Mouse (Mus musculus): Measurements from ENCODE around the gene Znrd1as.

Znrd1as gene

DNA sequence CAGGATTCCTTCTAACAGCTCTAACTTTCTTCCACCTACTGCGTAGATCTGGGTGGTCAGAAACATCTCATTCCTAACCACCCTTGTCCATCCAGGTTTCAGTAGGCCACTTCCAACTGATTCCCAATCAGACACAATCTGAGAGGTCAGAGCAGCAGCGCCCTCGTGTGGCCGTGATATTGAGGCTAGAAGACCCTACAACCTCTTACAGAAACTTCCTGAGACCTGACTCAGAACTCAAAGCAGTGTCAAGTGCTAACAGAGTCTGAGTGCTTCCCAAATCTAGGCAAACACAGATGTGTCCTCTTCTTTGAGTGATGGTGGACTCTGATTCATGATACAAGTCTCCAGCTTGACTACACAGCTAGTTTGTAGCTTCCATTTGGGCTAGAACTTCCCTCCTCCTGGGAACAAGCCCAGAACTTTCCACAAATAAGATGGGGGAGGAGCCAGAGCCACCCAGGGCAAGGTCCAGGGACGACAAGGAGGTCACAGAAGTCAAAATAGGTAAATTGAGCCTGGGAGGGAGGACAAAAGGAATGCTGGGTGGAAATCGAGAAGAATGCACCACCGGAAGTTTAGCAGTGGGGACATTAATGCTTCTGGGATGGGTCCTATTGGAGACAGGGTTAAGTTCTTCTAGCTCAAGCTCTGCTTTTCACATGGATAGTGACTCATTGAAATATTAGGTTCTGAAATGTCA, 38.8 kb downstream of the Znrd1as start:
- DNase-seq, result peak; percentile 65 to 70

DNA sequence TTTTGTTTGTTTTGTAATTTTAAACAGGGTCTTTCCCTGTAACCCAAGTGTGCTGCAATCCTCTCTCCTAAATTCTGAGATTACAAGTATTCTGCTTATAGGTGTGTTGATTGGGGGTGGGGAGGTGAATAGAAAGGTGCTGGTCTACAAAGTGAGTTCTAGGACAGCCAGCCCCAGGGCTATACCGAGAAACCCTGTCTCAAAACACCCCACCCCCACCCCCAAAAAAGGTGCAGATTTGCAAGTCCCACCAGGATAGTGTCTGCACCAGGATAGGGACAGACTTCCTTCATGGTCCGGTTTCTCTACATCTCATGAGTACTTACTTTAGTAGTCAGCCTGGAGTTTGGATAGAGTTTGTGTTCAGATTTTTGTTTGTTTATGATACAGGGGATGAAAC, 40.1 kb downstream of the Znrd1as start:
- DNase-seq, result no peak

DNA sequence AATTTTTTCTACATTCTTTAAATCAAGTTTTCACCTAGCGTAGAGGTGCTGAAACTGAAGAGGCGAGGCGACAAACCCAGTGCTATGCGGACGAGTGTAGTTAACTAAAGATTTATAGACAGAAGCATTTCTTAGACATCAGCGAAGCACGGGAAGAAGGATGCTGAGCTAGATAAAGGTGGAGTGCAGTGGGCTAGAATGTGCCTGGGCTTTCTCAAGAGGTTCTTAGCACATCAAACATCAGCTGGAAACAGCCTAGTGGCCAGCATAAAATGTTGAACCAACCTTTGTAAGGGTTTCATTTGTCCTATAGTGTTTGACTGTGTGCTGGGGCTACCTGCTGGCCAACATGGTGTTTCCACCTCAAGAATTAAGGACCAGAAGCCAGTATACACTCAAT, 42.5 kb downstream of the Znrd1as start, which contains the start of gene Zfp57:
Gene Zfp57, plus strand, starts transcription at position 301 of the 400 bp plus-strand sequence.
- no peak for DNase-seq

DNA sequence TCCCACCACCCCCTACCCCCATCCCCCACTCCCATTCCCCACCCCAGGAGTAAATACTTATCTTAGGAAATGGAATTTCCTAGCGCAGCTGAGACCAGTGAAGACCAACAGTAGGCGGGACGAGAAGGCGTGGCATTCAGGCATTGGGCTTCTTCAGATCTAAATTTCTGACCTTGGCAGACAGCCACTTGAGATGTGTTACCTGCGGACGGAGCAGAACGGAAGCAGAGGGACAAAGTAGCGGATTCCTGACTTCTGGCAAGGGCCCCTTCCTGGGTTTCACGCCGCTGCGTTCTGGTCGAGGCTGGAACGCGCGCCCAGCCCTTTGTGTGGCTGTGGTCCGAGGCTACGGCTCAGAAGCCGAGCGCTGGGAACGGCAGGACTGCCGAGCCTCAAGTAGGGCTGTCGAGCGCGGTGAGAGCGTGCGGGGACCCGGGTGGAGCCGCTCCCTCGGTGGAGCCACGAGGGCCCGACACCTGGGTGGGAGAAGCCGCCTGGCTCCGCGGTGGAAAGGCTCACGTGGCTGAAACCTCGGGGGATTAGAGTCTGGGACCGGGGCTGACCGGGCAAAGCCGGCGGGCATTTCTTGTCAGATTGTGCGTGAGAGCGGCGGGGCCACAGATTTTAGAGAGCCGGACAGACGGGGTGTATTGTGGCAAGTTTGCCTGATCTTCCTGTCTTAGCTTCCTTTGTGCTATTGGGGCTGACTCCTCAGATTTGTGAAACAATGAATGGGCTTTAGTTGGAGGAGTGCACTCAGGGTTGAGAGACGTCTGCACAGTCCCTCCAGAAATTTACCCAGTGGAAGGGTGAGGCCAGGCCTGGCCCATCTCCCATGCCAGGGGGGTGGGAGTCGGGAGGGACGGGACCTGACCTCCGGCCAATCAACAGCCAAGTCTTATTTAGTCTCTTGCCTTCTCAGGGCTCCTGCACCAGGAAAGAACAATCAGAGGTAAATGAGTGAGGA, 44.3 kb downstream of the Znrd1as start:
- DNase-seq, result no peak

DNA sequence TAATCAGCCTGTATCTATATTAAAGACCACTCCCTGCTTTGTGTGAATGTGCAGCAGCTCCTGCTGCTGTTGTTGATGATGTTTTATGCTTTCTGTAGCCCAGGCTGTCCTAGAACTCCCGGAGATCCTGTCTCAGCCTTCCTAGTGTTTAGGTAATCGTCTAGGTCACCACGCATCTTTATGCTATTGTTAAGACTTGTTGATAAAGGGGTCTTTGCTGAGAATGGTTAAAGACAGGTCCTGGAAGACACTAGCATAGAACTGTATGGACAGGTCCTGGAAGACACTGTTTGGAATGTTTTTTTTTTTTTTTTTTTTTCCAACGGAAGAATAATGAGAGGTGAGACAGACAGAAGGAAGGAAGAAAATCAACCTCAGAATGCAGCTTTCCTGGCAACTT, 45.0 kb downstream of the Znrd1as start:
- no peak for DNase-seq

DNA sequence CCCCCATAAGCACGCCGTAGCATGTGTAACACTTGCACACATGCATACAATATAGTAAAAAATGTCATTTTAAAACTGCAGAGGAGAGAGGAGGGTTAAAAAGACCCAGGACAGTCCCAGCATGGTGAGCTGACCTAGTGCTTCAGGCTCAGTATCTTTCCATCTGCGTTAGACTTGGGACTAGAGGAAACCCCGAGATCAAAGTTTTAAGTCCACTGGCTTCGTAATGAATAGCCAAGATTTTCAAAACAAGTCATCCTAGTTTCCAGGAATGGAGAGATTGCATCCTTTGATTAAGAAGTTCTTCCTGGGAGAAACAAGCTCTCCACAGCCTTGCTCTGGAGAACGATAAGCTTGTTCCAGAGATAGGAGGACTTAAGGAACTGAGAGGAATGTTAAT, 49.8 kb downstream of the Znrd1as start:
- no peak for DNase-seq

DNA sequence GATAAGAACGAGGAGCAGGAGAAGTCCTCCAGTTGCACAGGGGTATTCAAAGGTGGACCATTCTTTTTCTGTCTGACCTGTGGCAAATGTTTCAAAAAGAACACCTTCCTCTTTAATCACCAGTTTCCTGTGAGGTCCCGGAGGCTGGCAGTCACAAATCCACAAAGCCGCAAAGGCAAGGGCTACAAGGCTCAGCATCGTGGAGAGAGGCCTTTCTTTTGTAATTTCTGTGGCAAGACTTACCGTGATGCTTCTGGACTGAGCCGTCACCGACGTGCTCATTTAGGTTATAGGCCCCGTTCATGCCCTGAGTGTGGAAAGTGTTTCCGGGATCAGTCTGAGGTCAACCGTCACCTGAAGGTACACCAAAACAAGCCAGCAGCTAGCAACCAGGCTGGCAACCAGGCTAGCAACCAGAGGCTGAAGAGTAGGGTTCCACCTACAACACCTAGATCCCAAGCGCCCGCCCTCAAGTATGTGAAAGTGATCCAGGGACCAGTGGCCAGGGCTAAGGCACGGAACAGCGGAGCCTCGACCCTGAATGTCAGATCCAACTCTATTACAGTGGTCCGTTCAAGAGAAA, 51.2 kb downstream of the Znrd1as start:
- DNase-seq, result no peak

DNA sequence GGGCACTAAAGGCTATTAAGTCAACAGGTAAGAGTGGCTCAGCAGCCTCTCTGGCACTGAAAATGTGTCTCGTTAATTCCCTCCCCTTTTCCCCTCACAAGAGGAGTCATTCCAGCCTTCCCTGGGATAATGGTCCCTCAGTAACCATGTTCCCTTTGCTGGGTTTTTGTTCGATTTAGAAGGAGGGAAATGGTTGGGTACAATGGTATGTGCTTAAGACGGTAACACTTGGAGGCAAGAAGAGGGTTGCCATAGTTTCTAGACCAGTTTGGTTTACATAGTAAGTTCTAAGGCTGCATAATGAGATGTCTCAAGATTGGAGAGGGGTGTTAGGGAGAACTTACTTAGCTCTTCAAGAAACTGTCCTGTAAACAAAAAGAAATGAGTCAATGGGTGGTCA, 53.3 kb downstream of the Znrd1as start:
- no peak for DNase-seq

DNA sequence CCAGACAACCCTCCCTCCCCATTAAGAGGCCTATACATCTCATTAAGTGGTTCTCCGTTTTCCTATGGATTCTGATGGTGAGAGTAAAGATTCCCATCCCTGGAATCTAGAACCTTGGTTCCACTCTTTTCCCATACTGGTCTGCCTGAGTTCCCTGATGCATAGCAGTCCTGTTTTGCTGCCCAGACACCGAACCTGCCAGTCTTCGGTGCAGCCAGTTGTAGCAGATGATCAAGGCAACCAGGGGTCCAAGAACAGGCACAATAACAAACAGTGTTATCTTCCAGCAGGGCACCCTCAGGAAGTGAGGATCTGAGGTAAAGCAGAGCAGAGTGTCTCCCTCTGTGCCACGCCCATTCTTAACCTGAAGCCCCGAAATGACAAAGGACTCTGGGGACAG, 53.7 kb downstream of the Znrd1as start:
- no peak for DNase-seq
